Mouse (Mus musculus) lung, postnatal 0 days (tissue): ENCODE data around the gene Gm28269. TPM values are rescaled to one million over a fixed set of nuclear protein-coding genes. Genes with fewer than 3 reads are reported as not detected.

Experiments used
- ATAC-seq: fragments of 200-750 bp; cut with Nextera tagmentation; 2 replicates; pipeline ENCODE4 v1.8.0; 2017; ENCODE audit warnings: moderate library complexity
- DNase-seq: peaks from one replicate; pipeline ENCODE4 v3.0.0-alpha.2; 2016; ENCODE audit warnings: low spot score
- H3K27ac ChIP-seq: fragments of 300-500 bp; sonication (generic); 2 replicates; pipeline ENCODE4 v1.5.1; 2014; ENCODE audit warnings: antibody characterized with exemption, mild to moderate bottlenecking, low read length, mixed read lengths
- H3K27me3 ChIP-seq: fragments of 300-500 bp; sonication (generic); replicated peaks from 2 replicates; pipeline ENCODE4 v1.6.1; 2014; ENCODE audit warnings: low read length, mixed read lengths; ENCODE audit not compliant: insufficient read depth
- H3K36me3 ChIP-seq: fragments of 300-500 bp; sonication (generic); 2 replicates; pipeline ENCODE4 v1.6.1; 2014; ENCODE audit warnings: low read length, mixed read lengths; ENCODE audit not compliant: insufficient read depth
- H3K4me1 ChIP-seq: fragments of 300-500 bp; sonication (generic); 2 replicates; pipeline ENCODE4 v1.6.1; 2014; ENCODE audit warnings: antibody characterized with exemption, low read depth, low read length, mixed read lengths; ENCODE audit not compliant: insufficient read depth
- H3K4me2 ChIP-seq: fragments of 300-500 bp; sonication (generic); replicated peaks from 2 replicates; pipeline ENCODE4 v1.6.1; 2014; ENCODE audit warnings: low read depth, mild to moderate bottlenecking, low read length, moderate library complexity, mixed read lengths
- H3K4me3 ChIP-seq: fragments of 300-500 bp; sonication (generic); 2 replicates; pipeline ENCODE4 v1.5.1; 2014; ENCODE audit warnings: low read depth, low read length
- H3K9ac ChIP-seq: fragments of 300-500 bp; sonication (generic); replicated peaks from 2 replicates; pipeline ENCODE4 v1.6.1; 2014; ENCODE audit warnings: low read depth, mild to moderate bottlenecking
- H3K9me3 ChIP-seq: fragments of 300-500 bp; sonication (generic); 2 replicates; pipeline ENCODE4 v1.6.1; 2016; ENCODE audit warnings: low read length, mixed read lengths
- CTCF ChIP-seq: IDR thresholded peaks from 2 replicates; pipeline ENCODE4 v1.5.1; 2016; ENCODE audit warnings: antibody characterized with exemption, mild to moderate bottlenecking
- EP300 ChIP-seq: IDR thresholded peaks from 2 replicates; pipeline ENCODE4 v1.6.1; 2016; ENCODE audit warnings: antibody characterized with exemption, mild to moderate bottlenecking, control low read depth
- WGBS: fragments of 180-500 bp; shearing (Covaris S2); extraction: QIAGEN DNeasy Blood & Tissue Kit; methylation state at CpG from one replicate; pipeline ENCODE4 v1.1.7; 2014; 5-methylcytosine and 5-hydroxymethylcytosine counted together
- polyA plus RNA-seq: library from polyadenylated mRNA; unstranded; fragments of >200 nt; fragmentation: Nextera tagmentation; extraction: Ambion mirVana; gene quantifications from 2 replicates; pipeline ENCODE4 v1.2.1, GENCODE M21; 2015

The Gm28269 gene
- polyA plus RNA-seq = 0.31 TPM in 1 of 2 replicates, not detected in the other

DNA sequence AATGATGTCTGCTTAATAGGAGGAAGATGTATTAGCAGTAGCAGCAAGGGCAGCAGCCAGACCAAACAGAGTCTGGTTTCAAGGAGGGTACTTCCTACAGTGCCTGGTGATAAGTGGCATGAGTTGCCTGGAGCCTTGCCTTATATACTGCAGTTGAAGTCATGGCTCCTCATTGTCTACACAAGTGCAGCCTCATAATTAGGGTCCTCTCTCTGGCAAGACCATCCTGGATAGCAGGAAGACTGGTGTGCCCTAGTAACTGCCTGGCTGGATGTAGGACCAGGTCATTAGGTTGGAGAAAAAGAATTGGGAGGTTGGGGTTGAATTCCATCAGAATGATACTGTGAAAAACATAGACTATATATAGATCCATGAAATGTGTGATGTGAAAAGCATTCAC lies at the start of gene Gm28269:
Gm28269 (minus strand) TSS at position 101 of the 400 bp plus-strand sequence.
- H3K4me1 ChIP-seq = no peaks in the 10 kb centered on the region
- ATAC-seq = no peak
- H3K9ac ChIP-seq = no peak within 1 kb of the TSS
- no peaks in the 10 kb centered on the region for H3K27me3 ChIP-seq
- H3K4me3 ChIP-seq = no peak within 1 kb of the TSS
- no peak for DNase-seq
- no peak within 1 kb of the TSS for H3K27ac ChIP-seq
- no peak within 1 kb of the TSS for H3K4me2 ChIP-seq
- no peaks in the 10 kb centered on the region for H3K36me3 ChIP-seq
- no peak for TF ChIP-seq CTCF
- no peak for TF ChIP-seq EP300
- no peaks in the 10 kb centered on the region for H3K9me3 ChIP-seq

- DNase-seq = peak; percentile 56
- H3K9ac ChIP-seq = no peak overlapping the region
- 54% methylated on average over 2 of the region's 2 CpGs for WGBS
Measured at GRCm38 (mm10) chrX:21716885-21717284, 28.0 kb downstream of the Gm28269 start.

GRCm38 (mm10) chrX:21715293-21715692 lies 29.6 kb downstream of the Gm28269 start:
- ATAC-seq = peak; percentile 88
- TF ChIP-seq EP300 = 0 out of 2 replicates have a peak, but pooled peaks have one; percentile 18
- TF ChIP-seq CTCF = no peak

More at GRCm38 (mm10) chrX:21716885-21717284, 28.0 kb downstream of the Gm28269 start:
- Histone ChIP-seq H3K4me1 (no peaks in the 10 kb centered on the region), H3K9me3 (no peaks in the 10 kb centered on the region), H3K36me3 (no peaks in the 10 kb centered on the region), H3K4me3 (no peak overlapping the region), H3K27me3 (no peaks in the 10 kb centered on the region), H3K27ac (no peak overlapping the region), H3K4me2 (no peak overlapping the region)
- TF ChIP-seq CTCF (no peak), EP300 (peak; percentile 51)
- ATAC-seq = no peak

GRCm38 (mm10) chrX:21714829-21715228 lies 30.1 kb downstream of the Gm28269 start, which contains the start of gene Slc6a14:
Gene Slc6a14, plus strand, starts transcription at chrX:21714896.
- H3K4me1 ChIP-seq = no peaks in the 10 kb centered on the region
- peak within 1 kb of the TSS; percentile 71 for H3K27ac ChIP-seq
- 40% methylated on average over 7 of the region's 7 CpGs for WGBS
- no peaks in the 10 kb centered on the region for H3K36me3 ChIP-seq
- peak; percentile 93 for ATAC-seq
- H3K9me3 ChIP-seq = no peaks in the 10 kb centered on the region
- H3K9ac ChIP-seq = no peak within 1 kb of the TSS
- peak within 1 kb of the TSS; percentile 34 for H3K4me2 ChIP-seq
- H3K4me3 ChIP-seq = peak within 1 kb of the TSS; percentile 14; the same call in 1 of the 2 replicates
- peak; percentile 58 for DNase-seq
- TF ChIP-seq EP300 (no peak), CTCF (no peak)
- no peaks in the 10 kb centered on the region for H3K27me3 ChIP-seq

More at GRCm38 (mm10) chrX:21715293-21715692, 29.6 kb downstream of the Gm28269 start:
- 0 out of 2 replicates have a peak overlapping the region, but pooled peaks have one; percentile 14 for H3K4me3 ChIP-seq
- no peak overlapping the region for H3K9ac ChIP-seq
- no peaks in the 10 kb centered on the region for H3K4me1 ChIP-seq
- H3K36me3 ChIP-seq = no peaks in the 10 kb centered on the region
- no peaks in the 10 kb centered on the region for H3K27me3 ChIP-seq
- WGBS = 45% methylated on average over 5 of the region's 5 CpGs
- DNase-seq = peak; percentile 48
- no peak overlapping the region; the same call in 1 of the 2 replicates for H3K4me2 ChIP-seq
- no peaks in the 10 kb centered on the region for H3K9me3 ChIP-seq
- peak overlapping the region; percentile 71 for H3K27ac ChIP-seq

DNA sequence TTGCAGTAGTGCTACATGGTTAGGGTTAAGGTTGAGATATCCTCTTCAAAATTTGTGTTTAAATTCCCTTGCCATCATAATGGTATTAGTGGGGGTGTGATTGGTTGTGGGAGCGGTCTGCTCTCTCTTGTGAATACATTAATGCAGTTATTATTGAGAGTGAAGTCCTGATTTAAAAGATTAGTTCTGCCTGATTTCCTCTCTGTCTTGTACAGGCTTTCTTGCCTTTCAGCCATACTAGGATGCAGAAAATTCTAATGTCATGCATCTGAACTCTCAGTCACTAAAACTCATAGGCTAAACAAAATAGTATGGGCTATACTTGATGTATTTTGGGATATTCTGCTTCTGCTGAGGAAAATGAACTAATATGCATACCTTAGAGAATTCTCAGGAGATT lies 40.4 kb downstream of the Gm28269 start:
- TF ChIP-seq EP300 = no peak
- TF ChIP-seq CTCF = no peak
- Histone ChIP-seq H3K4me3 (no peak overlapping the region), H3K27ac (no peak overlapping the region), H3K36me3 (no peaks in the 10 kb centered on the region), H3K4me2 (no peak overlapping the region), H3K9ac (no peak overlapping the region), H3K27me3 (no peaks in the 10 kb centered on the region), H3K9me3 (no peaks in the 10 kb centered on the region), H3K4me1 (no peaks in the 10 kb centered on the region)
- WGBS = 79% methylated on average over 1 of the region's 1 CpGs
- DNase-seq = no peak
- no peak for ATAC-seq

GRCm38 (mm10) chrX:21701646-21702045 lies 43.3 kb downstream of the Gm28269 start:
- TF ChIP-seq CTCF (no peak), EP300 (no peak)
- H3K4me1 ChIP-seq = no peaks in the 10 kb centered on the region
- WGBS = 67% methylated on average over 4 of the region's 4 CpGs
- H3K4me2 ChIP-seq = no peak overlapping the region
- H3K27me3 ChIP-seq = no peaks in the 10 kb centered on the region
- no peak overlapping the region for H3K9ac ChIP-seq
- H3K9me3 ChIP-seq = no peaks in the 10 kb centered on the region
- ATAC-seq (no peak), DNase-seq (no peak)
- H3K27ac ChIP-seq = no peak overlapping the region
- no peaks in the 10 kb centered on the region for H3K36me3 ChIP-seq
- no peak overlapping the region for H3K4me3 ChIP-seq

DNA sequence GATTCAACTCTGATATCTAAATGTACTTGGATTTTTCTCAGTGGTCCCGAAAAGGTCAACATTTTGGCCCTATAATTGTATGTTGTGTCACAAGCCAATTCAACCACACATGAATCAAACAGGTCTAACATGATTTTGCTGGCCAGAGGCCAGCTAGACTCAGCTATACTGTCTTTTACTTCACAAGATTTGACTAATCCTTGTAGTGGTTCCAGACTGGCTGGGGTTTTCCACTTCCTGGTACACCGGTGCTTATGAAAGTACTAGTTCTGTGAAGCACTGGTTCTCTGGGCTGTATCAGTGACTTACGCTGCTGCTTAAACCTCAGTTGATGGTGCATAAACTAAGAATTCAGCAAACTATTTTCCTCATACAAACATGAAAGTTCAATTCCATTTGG lies 49.2 kb downstream of the Gm28269 start:
- no peak overlapping the region for H3K9ac ChIP-seq
- H3K4me1 ChIP-seq = no peaks in the 10 kb centered on the region
- 57% methylated on average over 3 of the region's 3 CpGs for WGBS
- no peak for TF ChIP-seq EP300
- no peak overlapping the region for H3K4me3 ChIP-seq
- DNase-seq (peak; percentile 52), ATAC-seq (peak; percentile 65)
- no peaks in the 10 kb centered on the region for H3K36me3 ChIP-seq
- no peaks in the 10 kb centered on the region for H3K9me3 ChIP-seq
- H3K27me3 ChIP-seq = no peaks in the 10 kb centered on the region
- no peak overlapping the region for H3K27ac ChIP-seq
- no peak overlapping the region for H3K4me2 ChIP-seq
